ENCODE assay signal across 9 mouse cellular contexts in the genomic region with DNA sequence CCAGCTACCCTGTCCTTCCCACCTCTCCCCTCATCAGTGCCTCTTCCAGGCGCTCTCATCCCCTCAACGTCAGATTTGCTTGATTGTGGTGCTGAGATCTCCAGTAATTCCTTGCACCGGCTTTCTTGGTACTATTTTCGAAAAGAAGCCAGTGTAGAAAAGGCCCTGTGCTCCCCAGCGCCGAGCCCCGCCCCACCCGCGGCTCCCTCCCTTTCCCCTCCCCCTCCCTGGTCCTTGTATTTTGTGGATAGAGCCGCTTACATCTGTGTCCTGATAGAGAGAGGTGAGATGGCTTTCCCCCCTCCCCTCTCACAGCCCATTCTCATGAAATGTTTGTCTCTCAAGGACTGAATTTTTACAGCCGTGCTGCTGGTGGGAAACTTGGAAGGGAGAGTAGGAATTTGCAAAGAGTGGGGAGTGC.
DNase-seq lines count a peak whose midpoint lies in the region; ATAC-seq and TF ChIP-seq lines count a peak whose summit lies in the region.
"Had no signal": no experiment of that assay in that cellular context is flagged by ENCODE, and none has a peak within 500 bp of the region (broad histone marks: within the 10 kb centered on the region; RNA-seq: fewer than 3 reads in every experiment).

No protein-coding gene starts in this region.

- peak; percentile 12 for DNase-seq in ES-CJ7 (ENCODE audit: low read depth, low spot score)
- peak; percentile 21 for DNase-seq in embryo, embryonic 10 days (ENCODE audit: low spot score)
- peak; percentile 21 for DNase-seq in lung, postnatal 0 days (ENCODE audit: low spot score)
- no peak for DNase-seq in urinary bladder, postnatal 10 days (ENCODE audit: low spot score)
- no peak for DNase-seq in right cerebral cortex, postnatal 10 days (ENCODE audit: low spot score in 2 of 2)
- no peak for DNase-seq in testis, postnatal 14 days (ENCODE audit: low spot score)
- DNase-seq in thymus, adult 2 months = no peak
- DNase-seq: kidney, adult 18-20 months had no signal

- peaks cover 9% of the 10 kb centered on the region; the same call in 1 of the 2 replicates for H3K9me3 ChIP-seq in heart, embryonic 13.5 days
- no peaks in the 10 kb centered on the region for H3K9me3 ChIP-seq in lung, postnatal 0 days (ENCODE audit: low read length)

- peak overlapping the region; percentile 44; the same call in 1 of the 2 replicates for H3K9ac ChIP-seq in heart, embryonic 13.5 days
- H3K9ac ChIP-seq in lung, postnatal 0 days (replicated peaks; ENCODE audit: low read depth) = no peak overlapping the region

- H3K4me1 ChIP-seq in heart, embryonic 13.5 days = peaks cover 26% of the 10 kb centered on the region
- no peaks in the 10 kb centered on the region; the same call in 1 of the 2 replicates for H3K4me1 ChIP-seq in lung, postnatal 0 days (ENCODE audit: insufficient read depth, low read depth, low read length)
- H3K4me1 ChIP-seq in thymus, adult 2 months (replicated peaks; ENCODE audit: control insufficient read depth, insufficient read depth, low read length) = no peaks in the 10 kb centered on the region

- no peak for ATAC-seq in heart, embryonic 13.5 days (ENCODE audit: extremely low read depth, insufficient number of reproducible peaks, low FRiP score, low TSS enrichment)
- ATAC-seq in lung, postnatal 0 days = no peak

- TF ChIP-seq POLR2A in thymus, adult 2 months (IDR thresholded peaks at IDR 0.05; ENCODE audit: control insufficient read depth, extremely low read depth, insufficient read depth, low read length, poor library complexity) = no peak

- no peak for TF ChIP-seq CTCF in lung, postnatal 0 days (IDR thresholded peaks at IDR 0.05)
- no peak for TF ChIP-seq CTCF in thymus, adult 2 months (IDR thresholded peaks at IDR 0.05; ENCODE audit: borderline replicate concordance, control insufficient read depth, extremely low read depth, insufficient read depth, low read length, poor library complexity)

- H3K27ac ChIP-seq in heart, embryonic 13.5 days (replicated peaks) = peak overlapping the region; percentile 36; the same call in 1 of the 2 replicates
- no peak overlapping the region for H3K27ac ChIP-seq in lung, postnatal 0 days (ENCODE audit: low read length)
- H3K27ac ChIP-seq in thymus, adult 2 months (ENCODE audit: control insufficient read depth, insufficient read depth, low read length) = no peak overlapping the region

- H3K27me3 ChIP-seq in heart, embryonic 13.5 days (replicated peaks) = no peaks in the 10 kb centered on the region; the same call in 1 of the 2 replicates
- H3K27me3 ChIP-seq in lung, postnatal 0 days (replicated peaks; ENCODE audit: insufficient read depth, low read length) = no peaks in the 10 kb centered on the region
- no peaks in the 10 kb centered on the region for H3K27me3 ChIP-seq in thymus, adult 2 months (ENCODE audit: control insufficient read depth, insufficient read depth, low read length)

- no peak for TF ChIP-seq EP300 in lung, postnatal 0 days (IDR thresholded peaks at IDR 0.05)

- H3K4me3 ChIP-seq in heart, embryonic 13.5 days = peak overlapping the region; percentile 25; the same call in 1 of the 2 replicates
- no peak overlapping the region for H3K4me3 ChIP-seq in lung, postnatal 0 days (ENCODE audit: low read depth, low read length)
- H3K4me3 ChIP-seq in thymus, adult 2 months (ENCODE audit: control insufficient read depth, insufficient read depth, low read length) = no peak overlapping the region

- H3K36me3 ChIP-seq in heart, embryonic 13.5 days = no peaks in the 10 kb centered on the region
- H3K36me3 ChIP-seq in lung, postnatal 0 days (ENCODE audit: insufficient read depth, low read length) = no peaks in the 10 kb centered on the region
- no peaks in the 10 kb centered on the region for H3K36me3 ChIP-seq in thymus, adult 2 months (ENCODE audit: control insufficient read depth, insufficient read depth, low read length)

- H3K4me2 ChIP-seq in heart, embryonic 13.5 days = peak overlapping the region; percentile 62
- H3K4me2 ChIP-seq in lung, postnatal 0 days (replicated peaks; ENCODE audit: low read depth, low read length) = 0 out of 2 replicates have a peak overlapping the region, but pooled peaks have one; percentile 17

- 3% methylated on average over 11 of the region's 11 CpGs for WGBS in heart, embryonic 13.5 days
- 8% methylated on average over 11 of the region's 11 CpGs for WGBS in lung, postnatal 0 days
- 43% methylated on average over 11 of the region's 11 CpGs for WGBS in thymus, adult 2 months

Comparison
In these comparisons a context has a peak if more than half of its experiments do, and no peak if none do; other contexts are left out.
1. DNase-seq: peak in ES-CJ7 (single experiment), embryo, embryonic 10 days (single experiment) and lung, postnatal 0 days (single experiment); none in urinary bladder, postnatal 10 days (single experiment), right cerebral cortex, postnatal 10 days (0 of 2), testis, postnatal 14 days (single experiment) and thymus, adult 2 months (single experiment).